Mouse (Mus musculus) kidney, adult 2 months (tissue): ENCODE data around the gene Usp45.

Experiments used
- CTCF ChIP-seq: fragments of 200-500 bp; conservative IDR thresholded peaks from 2 replicates; pipeline ENCODE4 v1.5.1; 2011; ENCODE audit warnings: low read depth, mild to moderate bottlenecking, control low read depth, low read length, moderate library complexity, mixed read lengths; ENCODE audit not compliant: insufficient read depth, insufficient read length
- POLR2A ChIP-seq: fragments of 200-500 bp; IDR thresholded peaks from one replicate; pipeline ENCODE4 v1.6.1; 2011; ENCODE audit warnings: low read depth, low read length, control low read depth

DNA sequence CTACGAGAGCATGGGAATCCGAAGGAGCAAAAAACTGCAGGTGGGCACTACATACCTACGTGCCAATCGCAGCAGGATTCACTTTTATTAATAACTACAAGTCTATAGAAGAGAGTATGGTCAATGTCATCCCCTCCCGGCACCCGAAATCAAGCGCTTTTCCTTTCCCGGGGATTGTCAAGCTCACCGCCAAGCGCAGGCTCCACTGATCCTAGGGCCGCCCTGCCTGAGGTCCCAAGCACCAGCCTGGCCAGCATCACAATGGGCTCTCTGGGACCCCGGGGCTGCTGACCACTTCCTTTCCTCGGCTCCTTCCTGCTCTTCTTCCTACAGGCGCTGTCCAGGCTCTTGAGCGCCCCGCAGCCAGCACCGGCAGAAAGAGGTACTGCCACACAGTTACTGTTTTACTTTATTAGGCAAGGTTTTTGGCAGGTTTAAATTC is at the start of gene Usp45, which contains the start of gene Tstd3:
- TF ChIP-seq CTCF = peak; percentile 81
- TF ChIP-seq POLR2A = no peak
